Mouse (Mus musculus) midbrain, embryonic 14.5 days (tissue): ENCODE measurements around the gene Pcnt. TPM values are rescaled to one million over a fixed set of nuclear protein-coding genes. Genes with fewer than 3 reads are reported as not detected.

Source experiments
- ATAC-seq: fragments of 200-750 bp; cut with Nextera tagmentation; 2 replicates; pipeline ENCODE4 v1.8.0; 2017; ENCODE audit warnings: moderate number of reproducible peaks, moderate library complexity; ENCODE audit not compliant: low FRiP score, low TSS enrichment
- DNase-seq: peaks from one replicate; pipeline ENCODE4 v3.0.0-alpha.2; 2015
- H3K27ac ChIP-seq: fragments of 300-500 bp; sonication (generic); replicated peaks from 2 replicates; pipeline ENCODE4 v1.5.1; 2014; ENCODE audit warnings: mild to moderate bottlenecking, low read depth, low read length, moderate library complexity
- H3K27me3 ChIP-seq: fragments of 300-500 bp; sonication (generic); 2 replicates; pipeline ENCODE4 v1.6.1; 2014; ENCODE audit warnings: low read length, control low read depth, mixed read lengths; ENCODE audit not compliant: control insufficient read depth, insufficient read depth
- H3K36me3 ChIP-seq: fragments of 300-500 bp; sonication (generic); 2 replicates; pipeline ENCODE4 v1.6.1; 2014; ENCODE audit warnings: low read length, control low read depth; ENCODE audit not compliant: control insufficient read depth, insufficient read depth
- H3K4me1 ChIP-seq: fragments of 300-500 bp; sonication (generic); 2 replicates; pipeline ENCODE4 v1.6.1; 2014; ENCODE audit warnings: mild to moderate bottlenecking, antibody characterized with exemption, low read length, control low read depth; ENCODE audit not compliant: control insufficient read depth, insufficient read depth
- H3K4me2 ChIP-seq: fragments of 300-500 bp; sonication (generic); 2 replicates; pipeline ENCODE4 v1.6.1; 2014; ENCODE audit warnings: mild to moderate bottlenecking, low read length, moderate library complexity
- H3K4me3 ChIP-seq: fragments of 300-500 bp; sonication (generic); replicated peaks from 2 replicates; pipeline ENCODE4 v1.5.1; 2014; ENCODE audit warnings: low read depth, low read length
- H3K9ac ChIP-seq: fragments of 300-500 bp; sonication (generic); replicated peaks from 2 replicates; pipeline ENCODE4 v1.6.1; 2014; ENCODE audit warnings: mild to moderate bottlenecking, low read length, moderate library complexity
- H3K9me3 ChIP-seq: fragments of 300-500 bp; sonication (generic); 2 replicates; pipeline ENCODE4 v1.6.1; 2016; ENCODE audit warnings: low read length, control low read depth, mixed read lengths; ENCODE audit not compliant: control insufficient read depth
- WGBS: fragments of 180-500 bp; shearing (Covaris S2); extraction: QIAGEN DNeasy Blood & Tissue Kit; methylation state at CpG from one replicate; pipeline ENCODE4 v1.1.7; 2014; 5-methylcytosine and 5-hydroxymethylcytosine counted together
- polyA plus RNA-seq: library from polyadenylated mRNA; unstranded; fragments of >200 nt; fragmentation: Nextera tagmentation; extraction: Ambion mirVana; gene quantifications from 2 replicates; pipeline ENCODE4 v1.2.1, GENCODE M21; 2014

The Pcnt gene
- polyA plus RNA-seq, 1 experiment from 2014 or later, result 11.9 TPM

DNA sequence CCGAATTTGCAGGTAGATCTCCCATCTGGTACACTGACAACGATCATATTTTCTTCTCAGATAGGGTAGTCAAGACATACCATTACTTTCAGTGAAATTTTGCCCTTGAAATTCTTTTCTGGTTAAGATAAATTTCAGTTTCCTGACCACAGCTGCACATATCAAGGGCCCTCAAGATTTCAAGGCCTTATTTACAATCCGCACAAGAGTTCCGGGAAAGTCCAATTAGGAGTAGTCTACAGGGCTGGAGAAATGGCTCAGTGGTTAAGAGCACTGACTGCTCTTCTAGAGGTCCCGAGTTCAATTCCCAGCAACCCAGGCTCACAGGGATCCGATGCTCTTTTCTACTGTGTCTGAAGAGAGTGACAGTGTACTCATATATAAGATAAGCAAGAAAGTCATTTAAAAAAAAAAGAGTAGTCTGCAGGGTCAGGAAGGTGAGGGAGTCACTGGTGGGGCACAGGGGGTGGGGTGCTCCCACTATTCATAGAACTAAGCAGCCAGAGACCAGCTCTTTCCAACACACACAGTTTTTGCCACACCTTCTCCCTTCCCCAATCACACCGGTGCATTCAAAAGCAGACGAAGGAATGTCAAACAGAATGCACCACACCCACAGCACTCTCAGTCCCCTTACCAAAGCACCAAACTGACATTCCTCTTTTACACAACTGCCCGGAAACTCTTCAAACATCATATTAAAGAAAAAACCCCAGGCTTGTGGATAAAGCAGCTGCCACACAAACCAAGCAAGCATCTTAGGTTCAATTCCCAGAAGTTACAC, 3.3 kb downstream of the Pcnt start:
- WGBS, result 96% methylated on average over 9 of the region's 9 CpGs
- H3K36me3 ChIP-seq, result peaks cover 41% of the 10 kb centered on the region

DNA sequence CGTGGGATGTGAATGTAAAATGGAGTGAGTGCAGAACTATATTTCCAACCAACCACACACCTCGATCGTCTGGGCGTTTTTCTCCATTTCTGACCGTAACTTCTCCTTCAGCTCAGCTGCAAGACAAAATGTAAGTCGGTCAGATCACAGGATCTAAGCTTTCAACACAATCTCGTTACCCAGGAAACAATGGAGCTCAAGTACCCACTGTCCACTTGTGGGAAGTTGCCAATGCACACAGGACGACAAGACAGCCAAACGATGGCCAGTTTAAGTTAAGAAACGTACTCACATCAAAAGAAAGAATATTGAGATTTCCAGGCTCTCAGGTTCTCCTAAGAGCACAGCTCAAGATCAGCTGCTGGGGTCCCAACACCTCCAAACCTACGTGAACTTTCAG, 8.7 kb downstream of the Pcnt start:
- Histone ChIP-seq H3K36me3 (peaks cover 85% of the 10 kb centered on the region), H3K27me3 (no peaks in the 10 kb centered on the region), H3K27ac (no peak overlapping the region), H3K4me1 (no peaks in the 10 kb centered on the region), H3K4me2 (no peak overlapping the region), H3K9ac (no peak overlapping the region), H3K9me3 (no peaks in the 10 kb centered on the region), H3K4me3 (no peak overlapping the region)
- 95% methylated on average over 11 of the region's 11 CpGs for WGBS
- no peak for ATAC-seq
- DNase-seq, result no peak

More for the DNA sequence above, 3.3 kb downstream of the Pcnt start:
- Histone ChIP-seq H3K4me3 (no peak overlapping the region), H3K4me1 (peaks cover 12% of the 10 kb centered on the region), H3K27me3 (no peaks in the 10 kb centered on the region), H3K9ac (no peak overlapping the region), H3K27ac (no peak overlapping the region), H3K4me2 (no peak overlapping the region), H3K9me3 (no peaks in the 10 kb centered on the region)
- ATAC-seq (no peak), DNase-seq (no peak)

DNA sequence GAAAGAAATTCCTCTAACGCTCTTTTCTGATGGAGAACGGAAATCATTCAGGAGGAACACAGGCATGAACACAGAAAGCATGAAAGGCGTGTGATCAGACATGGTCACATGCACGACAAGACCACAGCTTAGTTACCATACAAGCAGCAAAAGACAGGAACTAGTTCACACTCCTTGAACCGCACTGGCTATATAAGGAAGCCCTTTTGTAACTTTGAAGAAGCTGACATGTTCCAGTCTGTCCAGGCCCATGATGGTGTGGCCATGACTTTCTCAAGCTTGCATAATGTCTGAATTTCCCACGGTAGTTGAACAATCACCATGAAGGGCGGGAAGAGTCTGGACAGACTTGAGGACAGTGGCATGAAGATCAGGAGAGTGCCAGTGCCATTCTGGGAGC, 16.9 kb downstream of the Pcnt start:
- no peak for DNase-seq
- Histone ChIP-seq H3K27ac (no peak overlapping the region), H3K4me1 (no peaks in the 10 kb centered on the region), H3K4me2 (no peak overlapping the region), H3K36me3 (peaks cover 92% of the 10 kb centered on the region), H3K4me3 (no peak overlapping the region), H3K9ac (no peak overlapping the region), H3K9me3 (no peaks in the 10 kb centered on the region), H3K27me3 (no peaks in the 10 kb centered on the region)
- WGBS, result 97% methylated on average over 7 of the region's 7 CpGs
- ATAC-seq, result no peak

DNA sequence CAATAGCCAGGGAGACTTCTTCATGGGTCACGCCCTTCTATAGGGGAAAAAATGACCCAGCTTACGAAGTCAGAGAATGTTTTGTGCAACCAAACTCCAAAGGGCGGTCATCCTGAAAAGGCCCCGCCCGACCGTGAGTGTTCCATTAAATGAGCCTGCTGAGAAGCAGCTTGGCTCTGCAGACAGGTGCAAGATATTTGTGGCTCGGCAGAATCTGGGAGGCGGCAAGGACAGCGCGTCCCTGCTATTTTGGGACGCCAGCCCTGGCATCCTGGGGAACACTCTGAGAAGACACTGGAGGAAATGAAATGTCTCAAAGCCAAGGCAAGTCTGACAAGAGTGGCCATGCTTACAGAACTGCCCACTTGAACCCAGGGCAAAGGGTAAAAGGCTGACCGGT, 25.8 kb downstream of the Pcnt start:
- Histone ChIP-seq H3K4me2 (no peak overlapping the region), H3K4me1 (no peaks in the 10 kb centered on the region), H3K4me3 (no peak overlapping the region), H3K9me3 (no peaks in the 10 kb centered on the region), H3K27me3 (no peaks in the 10 kb centered on the region), H3K9ac (no peak overlapping the region), H3K27ac (no peak overlapping the region), H3K36me3 (peaks cover 92% of the 10 kb centered on the region)
- DNase-seq, result no peak
- WGBS, result 83% methylated on average over 12 of the region's 12 CpGs
- ATAC-seq, result no peak

DNA sequence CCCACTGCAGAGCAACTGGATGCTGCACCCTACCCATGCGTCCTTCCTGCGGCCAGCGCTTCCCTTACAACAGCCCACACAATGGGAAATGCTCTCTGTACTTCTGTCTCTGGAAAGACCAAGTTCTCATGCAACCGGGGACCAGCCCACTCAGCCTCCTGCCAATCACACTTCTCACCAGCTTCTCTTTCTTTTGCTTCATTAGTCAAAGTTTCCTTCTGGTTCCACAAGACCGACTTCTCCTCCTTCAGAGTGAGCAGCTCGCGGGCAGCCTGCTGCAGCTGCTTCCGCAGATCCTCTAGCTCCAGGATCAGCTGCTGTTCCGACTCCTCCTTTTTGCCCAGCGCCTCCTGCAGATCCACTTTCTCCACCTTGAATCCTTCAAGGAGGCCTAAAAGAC, 34.1 kb downstream of the Pcnt start:
- Histone ChIP-seq H3K9me3 (no peaks in the 10 kb centered on the region), H3K4me1 (no peaks in the 10 kb centered on the region), H3K36me3 (peaks cover 78% of the 10 kb centered on the region), H3K27me3 (no peaks in the 10 kb centered on the region), H3K27ac (no peak overlapping the region), H3K4me3 (no peak overlapping the region), H3K4me2 (no peak overlapping the region), H3K9ac (no peak overlapping the region)
- DNase-seq (no peak), ATAC-seq (no peak)
- WGBS, result 77% methylated on average over 10 of the region's 10 CpGs

DNA sequence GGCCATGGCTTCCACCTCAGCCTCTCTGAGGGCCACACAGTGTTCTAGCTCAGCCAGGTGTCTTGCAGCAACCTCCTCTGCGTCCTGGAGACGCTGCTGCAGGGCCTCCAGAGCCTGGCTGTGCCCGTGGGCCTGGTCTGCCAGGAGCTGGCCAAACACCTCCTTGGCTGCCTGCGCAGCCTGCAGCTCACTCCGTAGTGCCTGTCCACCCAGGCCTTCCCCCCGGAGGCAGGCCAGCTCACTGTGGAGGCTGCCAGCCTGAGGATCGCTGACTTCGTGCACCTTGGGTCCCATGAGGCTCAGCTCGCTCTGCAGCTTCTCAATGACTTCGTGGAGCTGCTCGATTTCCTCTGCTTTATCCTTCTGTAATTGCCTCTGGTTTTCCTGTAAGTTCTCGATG, 50.0 kb downstream of the Pcnt start:
- Histone ChIP-seq H3K4me1 (no peaks in the 10 kb centered on the region), H3K27me3 (no peaks in the 10 kb centered on the region), H3K4me2 (no peak overlapping the region), H3K36me3 (peaks cover 51% of the 10 kb centered on the region), H3K27ac (no peak overlapping the region), H3K9me3 (no peaks in the 10 kb centered on the region), H3K4me3 (no peak overlapping the region), H3K9ac (no peak overlapping the region)
- no peak for DNase-seq
- ATAC-seq, result no peak
- 96% methylated on average over 12 of the region's 12 CpGs for WGBS

DNA sequence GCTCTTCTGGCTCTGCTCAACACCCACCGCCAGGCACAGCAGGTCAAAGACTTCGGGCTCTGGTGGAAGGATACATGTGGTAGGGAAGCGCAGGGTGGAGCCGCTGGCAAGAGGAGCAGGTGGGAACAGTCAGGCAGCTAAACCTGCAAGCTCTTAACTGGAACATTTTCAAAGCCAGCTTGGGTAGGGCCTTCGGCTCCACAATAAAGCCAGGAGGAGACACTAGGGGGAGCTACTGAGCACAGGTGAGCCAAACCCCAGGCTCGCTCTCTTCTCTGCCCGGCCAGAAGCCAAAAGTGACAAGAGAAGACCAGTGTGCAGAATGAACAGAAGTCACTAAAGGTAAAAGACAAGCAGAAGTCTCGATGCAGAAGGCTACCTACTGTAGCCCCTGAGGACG, 50.8 kb downstream of the Pcnt start:
- ATAC-seq (no peak), DNase-seq (peak; percentile 40)
- 89% methylated on average over 9 of the region's 9 CpGs for WGBS
- Histone ChIP-seq H3K27me3 (no peaks in the 10 kb centered on the region), H3K4me1 (no peaks in the 10 kb centered on the region), H3K36me3 (peaks cover 52% of the 10 kb centered on the region), H3K4me2 (no peak overlapping the region), H3K4me3 (no peak overlapping the region), H3K9ac (no peak overlapping the region), H3K9me3 (no peaks in the 10 kb centered on the region), H3K27ac (no peak overlapping the region)

DNA sequence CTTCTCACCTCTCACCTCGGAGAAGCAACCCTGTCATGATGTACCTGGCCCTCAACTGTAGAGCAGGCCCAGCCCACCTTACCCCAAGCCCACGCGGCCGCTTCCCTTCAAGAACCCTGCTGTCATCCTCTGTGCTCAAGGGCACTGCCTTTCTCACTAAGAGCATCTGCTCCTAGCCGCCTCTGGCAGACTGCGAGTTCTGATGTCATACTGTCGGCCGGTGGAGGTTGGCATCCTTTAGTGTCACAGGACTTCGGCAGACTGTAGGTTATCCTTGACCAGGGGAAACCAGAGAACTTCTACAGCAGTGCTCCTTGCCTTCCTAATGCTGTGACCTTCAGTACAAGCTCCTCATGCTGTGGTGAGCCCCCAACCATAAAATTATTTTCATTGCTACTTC, 51.4 kb downstream of the Pcnt start:
- Histone ChIP-seq H3K9ac (no peak overlapping the region), H3K27me3 (no peaks in the 10 kb centered on the region), H3K27ac (no peak overlapping the region), H3K4me3 (no peak overlapping the region), H3K4me1 (no peaks in the 10 kb centered on the region), H3K4me2 (no peak overlapping the region), H3K36me3 (peaks cover 53% of the 10 kb centered on the region), H3K9me3 (no peaks in the 10 kb centered on the region)
- DNase-seq (no peak), ATAC-seq (no peak)
- 93% methylated on average over 9 of the region's 9 CpGs for WGBS

DNA sequence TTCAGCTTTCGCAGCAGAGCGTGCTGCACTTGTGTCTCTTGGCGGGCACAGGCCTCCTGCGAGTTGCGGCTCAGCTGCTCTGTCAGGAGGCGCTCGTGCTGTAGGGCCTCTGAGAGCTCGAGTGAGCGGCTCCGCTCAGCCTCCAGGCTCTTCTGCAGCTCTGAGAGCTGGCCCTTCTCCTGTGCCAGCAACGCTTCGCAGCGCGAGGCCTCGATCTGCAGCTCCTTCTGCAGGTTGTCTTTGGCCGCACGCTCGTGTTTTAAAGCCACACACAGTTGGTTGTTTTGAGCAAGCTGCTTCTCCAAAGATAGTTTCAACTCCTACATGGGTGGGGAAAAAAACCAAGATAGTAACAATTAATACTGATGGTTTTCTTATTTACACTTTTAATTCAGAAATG, 67.6 kb downstream of the Pcnt start:
- no peak for DNase-seq
- Histone ChIP-seq H3K4me1 (no peaks in the 10 kb centered on the region), H3K9me3 (no peaks in the 10 kb centered on the region), H3K27ac (no peak overlapping the region), H3K9ac (no peak overlapping the region), H3K27me3 (no peaks in the 10 kb centered on the region), H3K36me3 (peaks cover 61% of the 10 kb centered on the region), H3K4me2 (no peak overlapping the region), H3K4me3 (no peak overlapping the region)
- no peak for ATAC-seq
- WGBS, result 94% methylated on average over 18 of the region's 18 CpGs
